Mouse (Mus musculus): ENCODE data around the gene Sf3b1. TPM values are rescaled to one million over a fixed set of nuclear protein-coding genes. Genes with fewer than 3 reads are reported as not detected.
"Not testable (repeated sequence)": the region's sequence is repeated elsewhere in the genome, so short reads cannot be mapped to it uniquely, and the experiment has no call there.

Sf3b1 gene
- total RNA-seq, 2 experiments from 2014 or later: 207 to 235 TPM

DNA sequence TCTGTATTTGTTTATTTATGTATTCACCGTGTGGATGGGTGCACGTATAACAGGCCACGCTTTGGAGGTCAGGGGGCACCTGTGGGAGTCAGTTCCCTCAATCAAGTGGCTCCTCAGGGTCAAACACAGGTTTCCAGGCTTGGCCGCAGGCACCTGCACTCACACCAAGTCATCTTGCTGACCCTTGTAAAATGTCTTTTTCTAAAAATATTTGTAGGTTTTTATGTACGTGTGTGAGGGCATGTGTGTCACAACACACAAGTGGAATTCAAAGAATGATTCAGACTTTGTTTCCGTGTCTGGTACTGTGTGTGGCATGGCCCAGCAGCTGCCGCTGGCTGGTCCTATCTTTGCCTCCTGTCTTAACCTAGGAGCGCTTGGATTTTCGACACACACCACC lies 65.6 kb downstream of the Sf3b1 start:
- ATAC-seq (replicated peaks; ENCODE audit: low FRiP score, poor library complexity, severe bottlenecking): no peak

DNA sequence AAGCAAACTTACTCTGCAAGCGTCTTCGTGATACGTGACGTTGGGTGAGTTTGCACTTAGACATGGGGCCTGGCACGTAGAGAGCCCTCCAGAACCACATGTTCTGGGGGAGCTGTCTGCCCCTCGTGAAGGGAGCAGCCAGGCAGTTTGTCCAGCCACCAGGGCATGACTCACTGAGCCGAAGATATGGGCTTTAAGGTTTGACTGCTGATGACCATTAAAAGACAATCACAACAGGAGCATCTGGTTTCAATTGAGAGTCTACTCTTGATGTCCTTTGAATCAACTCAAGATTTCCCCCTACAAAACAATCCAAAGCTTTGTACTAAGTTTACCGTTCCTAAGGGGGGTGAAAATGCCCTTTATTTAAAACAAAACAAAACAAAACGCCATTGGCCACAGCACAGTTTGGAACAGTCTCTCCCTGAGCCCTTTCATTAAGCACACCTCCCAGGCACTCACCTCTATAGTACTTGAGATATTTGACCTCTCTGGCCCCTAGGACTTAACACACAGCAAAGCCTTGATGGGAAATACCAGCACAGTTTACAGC lies 66.6 kb downstream of the Sf3b1 start:
- ATAC-seq (replicated peaks; ENCODE audit: low FRiP score, poor library complexity, severe bottlenecking): no peak

DNA sequence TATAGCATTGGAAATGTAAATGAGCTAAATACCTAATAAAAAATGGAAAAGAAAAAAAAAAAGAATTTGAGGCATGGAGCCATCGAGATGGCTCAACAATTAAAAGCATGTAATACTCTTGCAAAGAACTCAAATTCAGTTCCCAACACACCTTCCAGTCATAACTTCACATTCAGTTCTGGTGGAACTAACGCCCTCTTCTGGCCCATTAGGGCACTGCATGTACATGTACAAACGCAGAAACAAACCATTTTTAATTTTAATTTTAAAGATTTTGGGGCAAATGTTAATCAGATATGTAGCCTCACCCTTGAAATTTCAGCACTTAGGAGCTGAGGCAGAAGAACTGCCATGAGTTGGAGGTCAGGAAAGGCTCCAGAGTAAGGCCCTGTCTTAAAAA lies 68.8 kb downstream of the Sf3b1 start:
- ATAC-seq (replicated peaks; ENCODE audit: low FRiP score, poor library complexity, severe bottlenecking): no peak

DNA sequence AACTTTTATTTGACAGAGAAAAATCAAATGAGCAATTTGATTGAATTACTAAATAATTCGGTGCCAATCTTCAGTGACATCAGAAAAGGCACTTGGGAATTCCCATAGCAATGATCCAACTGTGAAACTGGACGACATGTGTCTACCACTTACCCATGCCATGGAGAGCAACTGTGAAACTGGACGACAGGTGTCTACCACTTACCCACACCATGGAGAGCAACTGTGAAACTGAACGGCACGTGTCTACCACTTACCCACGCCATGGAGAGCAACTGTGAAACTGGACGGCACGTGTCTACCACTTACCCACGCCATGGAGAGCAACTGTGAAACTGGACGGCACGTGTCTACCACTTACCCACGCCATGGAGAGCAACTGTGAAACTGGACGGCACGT lies 70.3 kb downstream of the Sf3b1 start:
- ATAC-seq (replicated peaks; ENCODE audit: low FRiP score, poor library complexity, severe bottlenecking): not testable (repeated sequence)

DNA sequence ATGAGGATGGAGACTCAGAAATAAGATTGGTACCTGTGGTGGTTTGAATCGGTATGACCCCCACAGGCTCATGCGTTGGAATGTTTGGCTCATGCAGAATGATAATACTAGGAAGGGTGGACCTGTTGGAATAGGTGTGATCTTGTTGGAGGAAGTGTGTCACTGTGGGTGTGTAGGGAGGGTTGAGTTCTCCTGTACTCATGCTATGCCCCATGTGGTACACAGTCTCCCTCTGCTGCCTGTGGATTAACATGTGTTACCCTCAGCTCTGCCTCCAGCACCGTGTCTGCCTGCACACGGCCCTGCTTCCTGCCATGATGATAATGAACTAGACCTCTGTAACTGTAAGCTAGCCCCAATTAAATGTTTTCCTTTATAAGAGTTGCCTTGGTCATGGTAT lies 72.4 kb downstream of the Sf3b1 start:
- ATAC-seq (replicated peaks; ENCODE audit: low FRiP score, poor library complexity, severe bottlenecking): no peak

DNA sequence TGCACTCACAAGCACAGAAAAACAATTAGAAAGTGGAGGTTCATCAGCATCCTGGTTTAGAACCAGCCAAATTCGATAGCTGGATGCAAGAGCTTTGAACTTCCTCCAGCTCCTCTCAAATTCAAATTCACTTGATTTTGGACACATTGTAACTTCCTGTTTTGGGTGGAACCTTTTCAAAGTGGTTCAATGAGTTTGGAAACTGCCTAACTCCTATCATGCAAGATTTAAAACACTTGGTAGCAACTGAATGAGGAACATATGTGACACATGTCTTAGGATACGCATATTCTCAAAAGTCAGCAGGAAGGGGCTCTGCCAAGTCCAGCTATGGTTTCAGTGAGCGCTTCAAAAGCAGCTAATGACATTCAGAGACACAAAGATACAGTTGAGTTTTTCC lies 82.6 kb downstream of the Sf3b1 start:
- no peak for ATAC-seq (replicated peaks; ENCODE audit: low FRiP score, poor library complexity, severe bottlenecking)

DNA sequence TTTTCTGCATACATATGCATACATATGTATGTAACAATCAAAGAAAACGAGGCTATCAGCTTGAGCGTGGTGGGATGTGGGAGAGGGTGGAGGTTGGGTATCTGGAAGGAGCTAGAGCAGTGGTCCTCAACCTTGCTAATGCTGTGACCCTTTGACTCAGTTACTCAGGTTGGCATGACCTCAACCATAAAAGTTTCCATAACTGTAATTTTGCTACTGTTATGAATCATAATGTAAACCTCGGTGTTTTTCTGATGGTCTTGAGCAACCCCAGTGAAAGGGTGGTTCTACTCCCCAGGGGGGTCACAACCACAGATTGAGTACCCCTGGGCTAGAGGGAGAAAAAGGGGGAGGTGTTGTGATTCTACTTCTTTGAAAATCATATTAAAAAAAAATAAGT lies 91.8 kb downstream of the Sf3b1 start:
- ATAC-seq (replicated peaks; ENCODE audit: low FRiP score, poor library complexity, severe bottlenecking): no peak

Other genes with a start within 250 kb of the Sf3b1 start
- 40.4 and 47.4 TPM in 2 replicates for gene Ankrd44, start 101.1 kb downstream of the Sf3b1 start, total RNA-seq (2015; ENCODE audit: low replicate concordance)
- 13.4 and 18.6 TPM in 2 replicates for gene Ankrd44, start 101.1 kb downstream of the Sf3b1 start, total RNA-seq (2017; ENCODE audit: low replicate concordance)
- 12.6 and 21.0 TPM in 2 replicates for gene Coq10b, start 25.3 kb upstream of the Sf3b1 start, total RNA-seq (2015; ENCODE audit: low replicate concordance)
- gene Coq10b, start 25.3 kb upstream of the Sf3b1 start, total RNA-seq (2017; ENCODE audit: low replicate concordance): 10.1 and 26.6 TPM in 2 replicates
- gene Hspe1, start 60.7 kb upstream of the Sf3b1 start, total RNA-seq (2015; ENCODE audit: low replicate concordance): 63.4 and 84.3 TPM in 2 replicates
- 40.1 and 54.0 TPM in 2 replicates for gene Hspe1, start 60.7 kb upstream of the Sf3b1 start, total RNA-seq (2017; ENCODE audit: low replicate concordance)
- 21.3 and 49.9 TPM in 2 replicates for gene Hspd1, start 60.8 kb upstream of the Sf3b1 start, total RNA-seq (2015; ENCODE audit: low replicate concordance)
- 35.6 and 60.8 TPM in 2 replicates for gene Hspd1, start 60.8 kb upstream of the Sf3b1 start, total RNA-seq (2017; ENCODE audit: low replicate concordance)
- gene Mob4, start 103.8 kb upstream of the Sf3b1 start, total RNA-seq (2015; ENCODE audit: low replicate concordance): 31.9 and 42.2 TPM in 2 replicates
- gene Mob4, start 103.8 kb upstream of the Sf3b1 start, total RNA-seq (2017; ENCODE audit: low replicate concordance): 46.0 and 70.0 TPM in 2 replicates
- gene Rftn2, start 199.3 kb upstream of the Sf3b1 start, total RNA-seq (2015; ENCODE audit: low replicate concordance): not detected in 2 replicates
- gene Rftn2, start 199.3 kb upstream of the Sf3b1 start, total RNA-seq (2017; ENCODE audit: low replicate concordance): not detected in 2 replicates
- 0.84 and 1.4 TPM in 2 replicates for gene Mars2, start 209.7 kb upstream of the Sf3b1 start, total RNA-seq (2015; ENCODE audit: low replicate concordance)
- gene Mars2, start 209.7 kb upstream of the Sf3b1 start, total RNA-seq (2017; ENCODE audit: low replicate concordance): 2.7 and 3.7 TPM in 2 replicates